Mouse (Mus musculus): ENCODE data around the gene Hsdl2.
A peak's percentile ranks its signal among the peaks of the same experiment; 100 is the strongest.
"Not testable (repeated sequence)": the region's sequence is repeated elsewhere in the genome, so short reads cannot be mapped to it uniquely, and the experiment has no call there.

The Hsdl2 gene

GRCm38 (mm10) chr4:59581314-59582185, at the start of gene Hsdl2:
Gene Hsdl2 (plus strand): TSS chr4:59581563.
- DNase-seq: peak; percentile 99

- no peak for DNase-seq
Observed at GRCm38 (mm10) chr4:59533268-59533667, 48.1 kb upstream of the Hsdl2 start.

DNA sequence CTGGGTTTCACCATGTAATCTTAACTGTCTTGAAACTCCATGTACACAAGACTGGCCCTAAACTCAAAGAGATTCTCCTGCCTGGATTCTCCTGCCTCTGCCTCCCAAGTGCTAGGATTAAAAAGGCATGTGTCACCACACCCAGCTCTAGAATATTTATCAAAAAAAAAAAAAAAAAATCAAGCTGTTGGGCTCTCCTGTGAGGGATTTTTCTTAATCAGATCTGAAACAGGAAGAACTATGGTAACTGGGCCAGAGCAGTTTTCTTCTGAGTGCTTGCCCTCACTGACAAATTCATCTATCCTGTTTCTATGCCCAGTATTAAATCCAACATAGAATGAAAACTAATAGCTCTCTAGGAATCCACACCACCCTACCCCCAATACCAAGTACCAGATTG, 45.7 kb upstream of the Hsdl2 start:
- DNase-seq: no peak

DNA sequence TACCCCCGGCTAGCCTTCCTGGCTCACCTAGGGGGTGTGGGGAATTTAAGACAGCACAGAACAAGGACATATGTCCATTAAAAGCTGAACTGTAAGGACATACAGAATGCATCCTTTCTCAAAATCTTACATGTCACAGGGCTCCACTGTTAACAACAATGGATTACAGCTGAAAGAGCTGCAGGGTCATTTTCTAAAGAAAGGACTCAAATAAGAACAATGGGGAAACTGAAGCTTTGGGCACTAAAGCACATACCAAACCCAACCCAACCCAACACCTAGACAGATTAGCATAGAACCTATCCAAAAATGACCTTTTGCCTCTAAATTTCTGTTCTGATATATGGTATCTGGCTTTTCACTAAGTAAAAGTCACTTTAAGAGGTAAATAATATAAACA, 45.1 kb upstream of the Hsdl2 start:
- no peak for DNase-seq

DNA sequence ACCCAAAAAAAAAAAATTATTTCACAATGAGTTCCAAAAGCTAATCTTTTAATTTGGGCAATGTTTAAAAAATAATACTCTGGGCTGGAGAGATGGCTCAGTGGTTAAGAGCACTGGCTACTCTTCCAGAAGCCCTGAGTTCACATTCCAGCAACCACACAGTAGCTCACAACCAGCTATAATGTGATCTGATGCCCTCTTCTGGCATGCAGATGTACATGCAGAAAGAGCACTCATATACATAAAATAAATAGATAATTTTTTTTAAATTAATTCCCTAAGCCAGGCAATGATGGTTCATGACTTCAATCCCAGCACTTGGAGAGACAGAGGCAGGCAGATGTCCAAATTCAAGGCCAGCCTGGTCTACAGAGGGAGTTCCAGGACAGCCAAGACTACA, 38.4 kb upstream of the Hsdl2 start:
- no peak for DNase-seq

GRCm38 (mm10) chr4:59544654-59545053, 36.7 kb upstream of the Hsdl2 start:
- DNase-seq: no peak

GRCm38 (mm10) chr4:59546285-59547071, 34.9 kb upstream of the Hsdl2 start:
- DNase-seq: no peak

DNA sequence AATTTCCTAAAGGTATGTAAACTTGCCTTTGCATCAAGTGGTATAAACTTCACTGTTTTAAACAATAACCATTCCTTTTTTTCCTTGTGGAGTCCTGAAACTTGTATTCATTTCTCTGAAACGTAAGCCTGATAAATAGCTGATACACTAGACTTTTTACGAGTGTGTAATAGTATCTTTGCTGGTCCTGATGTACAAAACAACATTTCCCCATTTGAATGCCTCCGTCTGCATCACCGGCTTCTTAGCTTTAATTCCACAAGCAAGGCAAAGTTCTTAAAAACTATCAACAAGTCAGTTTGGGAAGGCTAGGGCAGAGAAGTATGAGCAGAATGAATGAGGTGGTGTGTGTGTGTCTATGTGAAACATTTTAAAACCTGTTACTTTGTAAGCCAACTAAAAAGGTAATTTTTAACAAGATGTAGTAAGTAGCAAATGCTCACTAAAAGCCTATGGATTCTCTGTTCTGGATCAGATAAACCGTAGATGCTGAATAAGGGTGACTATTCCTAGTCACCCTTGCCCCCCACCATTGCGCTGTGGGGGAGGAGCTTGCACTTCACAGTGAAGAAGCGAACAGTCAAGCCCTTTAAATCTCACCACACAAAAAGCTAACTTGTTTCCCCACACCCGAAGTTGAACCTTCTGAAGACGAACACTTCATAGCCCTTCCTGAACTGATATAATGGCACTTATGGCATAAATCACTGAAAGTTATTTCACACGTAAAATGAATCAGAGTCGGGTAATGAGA, 34.0 kb upstream of the Hsdl2 start:
- peak; percentile 6 for DNase-seq

DNA sequence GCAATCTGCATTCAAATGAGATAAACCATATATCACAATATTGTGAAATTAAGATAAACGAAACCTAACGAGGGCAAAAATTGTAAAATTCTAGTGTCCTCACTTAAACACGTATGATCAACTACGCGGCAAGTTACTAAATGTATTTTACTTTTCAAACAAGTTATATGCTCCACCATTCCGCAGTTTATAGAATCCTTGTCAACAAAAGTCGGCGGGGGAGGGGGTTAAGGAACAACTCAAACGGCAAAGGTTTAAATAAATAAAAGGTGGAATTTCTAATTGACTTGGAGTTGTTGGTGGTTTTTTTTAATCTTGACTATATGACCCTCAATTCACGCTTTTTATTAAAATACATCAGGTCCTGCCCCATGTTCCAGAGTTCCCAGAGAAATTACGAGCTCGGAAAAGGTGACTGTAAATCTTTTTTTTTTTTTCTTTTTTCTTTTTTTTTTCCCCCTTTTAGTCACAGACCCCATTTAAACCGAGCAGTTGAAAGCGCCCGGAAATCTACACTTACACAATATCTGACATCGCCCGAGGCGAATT, 33.3 kb upstream of the Hsdl2 start:
- peak; percentile 11 for DNase-seq

GRCm38 (mm10) chr4:59548560-59549174, 32.7 kb upstream of the Hsdl2 start:
- peak; percentile 69 for DNase-seq

- peak; percentile 90 for DNase-seq
Observed at GRCm38 (mm10) chr4:59549175-59549976, 32.0 kb upstream of the Hsdl2 start, which contains the start of gene Ptbp3. Gene Ptbp3 (minus strand): TSS chr4:59549364.

GRCm38 (mm10) chr4:59549977-59550560, 31.3 kb upstream of the Hsdl2 start:
- no peak for DNase-seq

DNA sequence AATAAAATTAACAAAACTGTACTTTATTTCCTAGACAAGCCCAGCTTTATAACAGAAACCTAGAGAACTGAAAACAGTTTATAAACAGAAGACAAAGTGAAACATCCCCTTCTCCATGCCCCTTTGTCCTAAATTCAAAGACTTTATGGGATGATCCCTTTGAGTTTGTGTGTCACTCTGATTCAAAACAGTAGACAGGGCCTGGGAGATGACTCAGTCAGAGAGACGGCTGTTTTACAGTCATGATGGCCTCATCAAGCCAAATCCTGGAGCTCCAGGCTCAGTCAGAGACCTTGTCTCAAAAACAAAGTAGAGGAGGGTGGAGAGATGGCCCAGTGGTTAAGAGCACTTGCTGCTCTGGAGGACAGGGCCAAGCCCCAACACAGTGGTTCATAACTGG, 29.5 kb upstream of the Hsdl2 start:
- no peak for DNase-seq

- no peak for DNase-seq
Observed at GRCm38 (mm10) chr4:59552835-59553234, 28.5 kb upstream of the Hsdl2 start.

DNA sequence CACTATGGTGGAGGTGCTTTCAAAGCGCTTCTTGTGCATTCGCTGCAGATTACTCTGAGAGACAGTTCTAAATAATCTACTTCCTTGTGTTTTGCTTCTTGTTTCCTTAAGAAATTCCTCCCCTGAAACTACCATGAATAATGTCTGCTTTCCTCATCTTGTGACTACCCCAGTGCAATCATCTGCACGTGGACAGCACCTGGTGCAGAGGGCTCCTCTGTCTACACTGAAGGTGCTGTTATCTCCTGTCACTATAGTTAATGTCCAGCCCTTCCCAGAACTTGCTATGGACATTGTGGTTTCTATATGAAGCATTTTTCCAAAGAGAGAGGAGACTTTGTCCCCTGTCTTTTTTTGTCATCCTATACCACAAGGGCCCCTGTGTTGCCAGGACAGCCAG, 27.8 kb upstream of the Hsdl2 start:
- no peak for DNase-seq

DNA sequence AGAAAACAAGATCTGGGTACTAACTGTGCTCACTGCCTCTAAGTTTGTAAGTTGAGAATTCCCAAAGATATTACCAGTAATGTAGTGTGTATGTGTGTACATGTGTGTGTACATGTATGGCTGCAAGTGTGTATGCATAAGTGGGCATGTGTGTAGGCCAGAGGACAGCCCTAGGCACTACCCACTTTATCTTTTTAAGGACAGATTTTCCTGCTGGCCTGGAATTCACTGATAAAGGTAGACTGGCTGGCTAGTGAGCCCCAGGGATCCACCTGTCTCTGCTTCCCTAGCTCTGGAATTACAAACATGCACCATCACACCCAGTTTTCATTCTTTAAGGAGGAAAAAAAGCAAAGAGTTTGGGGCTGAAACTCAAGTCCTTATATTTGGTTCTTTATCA, 26.2 kb upstream of the Hsdl2 start:
- DNase-seq: no peak

GRCm38 (mm10) chr4:59557343-59557742, 24.0 kb upstream of the Hsdl2 start:
- DNase-seq: not testable (repeated sequence)

- no peak for DNase-seq
Observed at GRCm38 (mm10) chr4:59558096-59558720, 23.2 kb upstream of the Hsdl2 start.

GRCm38 (mm10) chr4:59560141-59560540, 21.2 kb upstream of the Hsdl2 start:
- no peak for DNase-seq

DNA sequence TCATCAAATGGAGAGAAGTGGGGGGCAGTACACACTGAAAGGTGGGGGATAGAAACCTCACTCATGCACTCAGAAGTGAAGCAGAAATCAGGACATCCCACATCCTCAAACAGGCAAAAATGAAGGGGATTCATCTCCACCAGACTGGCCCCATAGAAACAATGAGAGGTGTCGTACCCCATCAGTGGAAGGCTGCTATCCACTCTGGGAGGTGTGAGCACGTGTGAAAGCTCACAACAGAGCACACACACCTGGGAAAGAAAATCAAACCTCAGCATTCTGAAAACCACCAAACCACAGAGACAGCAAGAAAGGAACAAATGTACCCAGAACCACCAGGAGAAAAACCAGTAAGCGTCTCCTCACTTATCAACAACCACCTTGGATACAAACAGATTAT, 17.2 kb upstream of the Hsdl2 start:
- no peak for DNase-seq
